Mouse (Mus musculus) neural tube, embryonic 15.5 days (tissue): ENCODE results near the gene Elmod3. TPM values are rescaled to one million over a fixed set of nuclear protein-coding genes. Genes with fewer than 3 reads are reported as not detected.

Experiments
- ATAC-seq: fragments of 200-750 bp; cut with Nextera tagmentation; 2 replicates; pipeline ENCODE4 v1.8.0; 2017; ENCODE audit warnings: mild to moderate bottlenecking, moderate TSS enrichment, moderate library complexity; ENCODE audit not compliant: low FRiP score
- H3K27ac ChIP-seq: fragments of 300-500 bp; sonication (generic); replicated peaks from 2 replicates; pipeline ENCODE4 v1.5.1; 2015; ENCODE audit warnings: mild to moderate bottlenecking, inconsistent platforms
- H3K27me3 ChIP-seq: fragments of 300-500 bp; sonication (generic); replicated peaks from 2 replicates; pipeline ENCODE4 v1.6.1; 2015; ENCODE audit warnings: inconsistent platforms
- H3K36me3 ChIP-seq: fragments of 300-500 bp; sonication (generic); 2 replicates; pipeline ENCODE4 v1.6.1; 2015; ENCODE audit warnings: inconsistent platforms
- H3K4me1 ChIP-seq: fragments of 300-500 bp; sonication (generic); 2 replicates; pipeline ENCODE4 v1.6.1; 2015; ENCODE audit warnings: inconsistent platforms
- H3K4me2 ChIP-seq: fragments of 300-500 bp; sonication (generic); 2 replicates; pipeline ENCODE4 v1.6.1; 2015; ENCODE audit warnings: inconsistent platforms, mild to moderate bottlenecking, moderate library complexity
- H3K4me3 ChIP-seq: fragments of 300-500 bp; sonication (generic); replicated peaks from 2 replicates; pipeline ENCODE4 v1.5.1; 2015; ENCODE audit warnings: mild to moderate bottlenecking, inconsistent platforms
- H3K9ac ChIP-seq: fragments of 300-500 bp; sonication (generic); replicated peaks from 2 replicates; pipeline ENCODE4 v1.6.1; 2015; ENCODE audit warnings: mild to moderate bottlenecking, inconsistent platforms
- H3K9me3 ChIP-seq: fragments of 300-500 bp; sonication (generic); replicated peaks from 2 replicates; pipeline ENCODE4 v1.6.1; 2016; ENCODE audit warnings: inconsistent platforms
- WGBS: fragments of 180-500 bp; shearing (Covaris S2); methylation state at CpG from one replicate; pipeline ENCODE4 v1.1.7; 2015; ENCODE audit warnings: mixed read lengths; 5-methylcytosine and 5-hydroxymethylcytosine counted together
- polyA plus RNA-seq: library from polyadenylated mRNA; unstranded; fragments of >200 nt; fragmentation: Nextera tagmentation; extraction: Ambion mirVana; gene quantifications from 2 replicates; pipeline ENCODE4 v1.2.1, GENCODE M21; 2015

Gene Elmod3
- polyA plus RNA-seq, 1 experiment from 2014 or later, result 14.3 TPM

DNA sequence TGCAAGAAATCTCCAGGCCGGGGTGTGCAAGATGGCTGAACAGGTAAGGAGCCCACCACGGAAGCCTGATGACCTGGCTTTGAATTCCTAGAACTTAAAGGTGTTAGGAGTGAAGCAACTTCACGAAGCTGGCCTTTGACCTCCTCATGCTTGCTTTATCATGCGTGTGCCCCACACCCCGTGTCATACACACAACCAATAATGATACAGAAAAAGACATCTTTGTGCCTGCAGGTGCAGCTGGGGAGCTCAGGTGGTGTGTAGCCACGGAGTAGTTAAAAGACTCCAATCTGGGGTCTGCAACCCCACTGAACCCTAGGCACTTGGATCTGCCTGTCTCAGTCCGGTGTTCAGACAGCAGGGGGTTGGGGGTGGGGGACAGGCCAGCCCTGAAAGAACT is 32.7 kb downstream of the Elmod3 start:
- peak; percentile 19; the same call in 1 of the 2 replicates for ATAC-seq
- H3K4me2 ChIP-seq, result peak overlapping the region; percentile 22
- H3K36me3 ChIP-seq, result 0 out of 2 replicates have a peak, but pooled peaks cover 12% of the 10 kb centered on the region
- no peaks in the 10 kb centered on the region for H3K9me3 ChIP-seq
- H3K27me3 ChIP-seq, result no peaks in the 10 kb centered on the region
- H3K9ac ChIP-seq, result no peak overlapping the region
- WGBS, result 73% methylated on average over 7 of the region's 7 CpGs
- H3K27ac ChIP-seq, result no peak overlapping the region
- H3K4me3 ChIP-seq, result no peak overlapping the region
- peaks cover 7% of the 10 kb centered on the region; the same call in 1 of the 2 replicates for H3K4me1 ChIP-seq

DNA sequence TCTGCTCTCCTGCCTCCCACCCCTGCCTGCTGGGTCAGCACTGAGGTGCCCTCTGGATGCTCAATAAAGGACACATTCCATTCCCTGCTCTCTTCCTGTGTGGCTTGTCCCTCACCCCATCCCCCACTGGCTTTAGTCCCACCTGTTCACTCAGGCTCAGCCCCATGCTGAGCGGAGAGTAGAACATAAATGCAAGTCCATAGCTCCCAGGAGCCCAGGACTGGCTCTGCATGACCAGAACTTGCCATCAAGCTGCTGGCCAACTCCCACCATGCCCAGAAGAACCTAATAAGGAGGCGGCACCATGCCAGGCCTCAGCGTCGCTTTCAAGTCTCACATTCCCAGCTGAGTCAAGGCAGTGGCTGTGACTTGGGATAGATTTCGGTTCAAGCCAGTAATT is 35.3 kb downstream of the Elmod3 start:
- peaks cover 7% of the 10 kb centered on the region; the same call in 1 of the 2 replicates for H3K4me1 ChIP-seq
- no peak overlapping the region for H3K4me2 ChIP-seq
- no peaks in the 10 kb centered on the region for H3K9me3 ChIP-seq
- WGBS, result 71% methylated on average over 5 of the region's 5 CpGs
- H3K36me3 ChIP-seq, result 0 out of 2 replicates have a peak, but pooled peaks cover 4% of the 10 kb centered on the region
- no peaks in the 10 kb centered on the region for H3K27me3 ChIP-seq
- no peak for ATAC-seq
- H3K4me3 ChIP-seq, result no peak overlapping the region
- H3K9ac ChIP-seq, result no peak overlapping the region
- no peak overlapping the region for H3K27ac ChIP-seq

DNA sequence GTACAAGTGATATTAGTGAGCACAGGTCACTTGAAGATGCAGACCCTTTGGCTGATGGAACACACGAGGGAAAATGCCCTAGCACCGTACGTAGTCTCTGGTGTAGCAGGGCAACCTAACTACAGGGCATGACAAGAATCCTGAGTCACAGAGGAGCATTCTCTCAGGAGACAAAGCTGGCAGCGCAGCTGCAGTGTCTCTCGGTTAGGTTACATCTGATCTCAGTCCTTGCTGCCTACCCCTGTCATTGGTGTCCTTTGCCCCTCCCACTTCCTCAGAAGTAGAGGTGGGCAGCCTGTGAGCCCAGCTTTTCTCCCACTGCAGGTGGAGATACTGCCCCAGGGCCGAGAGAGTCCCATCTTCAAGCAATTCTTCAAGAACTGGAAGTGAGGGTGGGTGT is 35.7 kb downstream of the Elmod3 start:
- Histone ChIP-seq H3K4me2 (no peak overlapping the region), H3K9me3 (no peaks in the 10 kb centered on the region), H3K27me3 (no peaks in the 10 kb centered on the region), H3K4me1 (peaks cover 7% of the 10 kb centered on the region; the same call in 1 of the 2 replicates), H3K4me3 (no peak overlapping the region), H3K27ac (no peak overlapping the region), H3K9ac (no peak overlapping the region), H3K36me3 (0 out of 2 replicates have a peak, but pooled peaks cover under 1% of the 10 kb centered on the region)
- ATAC-seq, result no peak
- 33% methylated on average over 6 of the region's 6 CpGs for WGBS

DNA sequence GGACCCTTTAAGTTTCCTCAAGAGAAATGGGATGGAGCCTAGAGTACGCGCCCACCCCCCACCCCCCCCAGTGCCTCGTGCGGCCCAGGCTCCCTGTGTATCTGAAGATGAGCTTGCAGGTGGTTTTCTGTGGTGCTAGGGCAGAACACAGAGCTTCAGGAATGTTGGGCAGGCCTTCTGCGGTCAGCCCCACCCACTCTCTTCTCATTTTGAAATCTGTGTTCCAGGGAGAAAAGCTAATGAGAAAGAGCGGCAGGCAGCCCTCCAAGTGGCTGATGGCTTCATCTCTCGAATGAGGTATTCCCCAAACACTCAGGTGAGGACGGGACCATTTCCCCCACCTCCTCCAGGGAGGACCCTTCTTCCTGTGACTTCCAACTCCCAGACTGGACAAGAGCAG is 37.4 kb downstream of the Elmod3 start:
- Histone ChIP-seq H3K4me1 (peaks cover 6% of the 10 kb centered on the region; the same call in 1 of the 2 replicates), H3K9ac (no peak overlapping the region), H3K9me3 (no peaks in the 10 kb centered on the region), H3K4me2 (no peak overlapping the region), H3K27ac (no peak overlapping the region), H3K4me3 (no peak overlapping the region), H3K36me3 (no peaks in the 10 kb centered on the region), H3K27me3 (no peaks in the 10 kb centered on the region)
- ATAC-seq, result no peak
- 86% methylated on average over 8 of the region's 8 CpGs for WGBS

DNA sequence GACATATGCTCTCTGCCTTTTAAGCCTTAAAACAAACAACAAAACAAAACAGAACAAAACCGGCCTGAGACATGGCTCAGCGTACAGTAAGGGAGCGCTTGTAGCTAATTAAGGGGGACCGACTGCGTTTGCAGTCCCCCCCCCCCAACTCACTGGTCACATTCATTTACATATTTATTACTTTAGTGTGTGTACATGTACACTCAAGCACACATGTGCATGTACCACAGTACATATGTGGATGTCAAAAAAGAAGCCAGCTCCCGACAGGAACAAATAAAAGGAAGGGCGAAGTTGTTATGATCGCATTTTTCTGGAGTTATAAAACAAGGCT is 45.2 kb downstream of the Elmod3 start:
- no peaks in the 10 kb centered on the region for H3K36me3 ChIP-seq
- ATAC-seq, result 0 out of 2 replicates have a peak, but pooled peaks have one; percentile 18
- H3K4me3 ChIP-seq, result peak overlapping the region; percentile 40
- no peaks in the 10 kb centered on the region for H3K27me3 ChIP-seq
- 12% methylated on average over 8 of the region's 8 CpGs for WGBS
- H3K9me3 ChIP-seq, result no peaks in the 10 kb centered on the region
- H3K4me1 ChIP-seq, result peaks cover 15% of the 10 kb centered on the region
- H3K9ac ChIP-seq, result peak overlapping the region; percentile 43
- H3K4me2 ChIP-seq, result peak overlapping the region; percentile 59
- H3K27ac ChIP-seq, result peak overlapping the region; percentile 72

DNA sequence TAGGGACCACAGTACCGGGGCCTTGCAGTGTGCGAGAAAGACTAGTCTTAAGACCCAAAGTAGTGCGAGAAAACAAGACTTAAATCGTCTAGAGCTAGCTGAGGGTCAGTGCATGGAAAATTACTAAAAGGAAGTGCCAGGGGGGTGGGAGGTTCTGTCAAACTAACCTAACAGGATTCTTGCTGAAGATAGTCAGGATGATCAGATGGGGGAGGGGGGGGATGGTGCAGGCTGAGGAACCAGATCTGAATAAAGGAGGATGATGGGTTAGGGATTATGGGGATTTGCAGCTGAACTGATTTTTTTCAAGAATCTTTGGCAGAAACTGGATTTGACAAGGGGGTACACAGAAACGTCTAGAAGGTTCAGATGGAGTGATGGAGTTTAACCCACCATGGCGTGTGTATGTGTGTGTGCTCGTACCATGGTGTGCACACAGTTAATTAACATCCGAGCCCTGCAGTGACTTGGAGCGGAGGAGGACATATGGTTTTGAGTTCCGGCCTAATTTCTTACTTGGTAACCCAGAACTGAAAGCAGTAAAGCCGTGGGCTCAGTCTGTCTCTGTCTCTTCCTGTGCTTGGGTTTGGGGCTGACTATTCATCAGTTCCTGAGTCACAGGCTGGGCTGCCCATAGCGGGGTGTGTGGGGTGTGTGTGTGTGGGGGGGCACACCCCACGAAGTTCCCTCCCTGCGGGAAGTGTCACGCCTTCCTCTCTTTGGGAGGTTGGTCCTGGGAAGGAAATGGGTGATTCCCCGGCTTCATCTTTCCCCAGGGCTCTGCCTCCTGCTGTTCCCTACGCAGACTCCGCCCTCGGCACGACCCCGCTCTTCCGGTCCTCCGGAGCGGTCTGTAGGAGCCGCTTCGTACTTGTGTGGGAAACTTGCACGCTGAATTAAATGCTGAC is 45.8 kb downstream of the Elmod3 start:
- WGBS, result 15% methylated on average over 27 of the region's 27 CpGs
- no peaks in the 10 kb centered on the region for H3K27me3 ChIP-seq
- ATAC-seq, result peak; percentile 88
- peak overlapping the region; percentile 72 for H3K27ac ChIP-seq
- peaks cover 15% of the 10 kb centered on the region for H3K4me1 ChIP-seq
- peak overlapping the region; percentile 43 for H3K9ac ChIP-seq
- no peaks in the 10 kb centered on the region for H3K36me3 ChIP-seq
- H3K9me3 ChIP-seq, result no peaks in the 10 kb centered on the region
- H3K4me3 ChIP-seq, result peak overlapping the region; percentile 40
- peak overlapping the region; percentile 59 for H3K4me2 ChIP-seq

DNA sequence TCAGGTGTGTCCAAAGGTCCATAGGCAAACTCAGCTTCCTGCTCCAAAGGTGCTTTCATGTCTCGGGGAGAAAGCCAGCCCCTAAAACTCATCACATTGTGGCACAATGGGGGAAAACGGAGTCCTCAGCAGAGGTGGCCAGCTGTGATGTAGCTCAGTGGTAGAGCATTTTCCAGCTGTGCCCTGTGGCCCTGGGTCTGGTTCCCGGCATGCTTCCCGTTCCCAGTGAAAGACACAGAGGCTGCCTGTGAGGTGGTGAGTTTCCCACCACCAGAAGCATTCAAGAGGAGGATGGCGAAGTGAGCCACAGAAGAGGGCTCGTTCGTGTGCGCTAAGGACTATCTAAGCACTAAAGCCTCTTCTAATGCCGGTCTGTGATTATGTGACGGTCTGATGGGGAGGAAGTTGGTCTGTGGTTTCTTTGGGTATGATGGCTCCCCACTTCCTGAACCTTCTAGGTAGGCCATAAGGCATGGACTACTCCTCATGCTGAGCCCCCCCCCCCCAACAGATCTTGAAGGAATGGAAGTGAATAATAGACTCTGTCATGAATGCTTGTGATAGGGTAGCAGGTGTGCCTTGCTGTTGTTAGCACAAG is 47.6 kb downstream of the Elmod3 start:
- Histone ChIP-seq H3K27ac (no peak overlapping the region), H3K36me3 (no peaks in the 10 kb centered on the region), H3K4me1 (peaks cover 15% of the 10 kb centered on the region), H3K4me2 (no peak overlapping the region), H3K4me3 (no peak overlapping the region), H3K9me3 (no peaks in the 10 kb centered on the region), H3K9ac (no peak overlapping the region), H3K27me3 (no peaks in the 10 kb centered on the region)
- WGBS, result 91% methylated on average over 10 of the region's 10 CpGs
- no peak for ATAC-seq

DNA sequence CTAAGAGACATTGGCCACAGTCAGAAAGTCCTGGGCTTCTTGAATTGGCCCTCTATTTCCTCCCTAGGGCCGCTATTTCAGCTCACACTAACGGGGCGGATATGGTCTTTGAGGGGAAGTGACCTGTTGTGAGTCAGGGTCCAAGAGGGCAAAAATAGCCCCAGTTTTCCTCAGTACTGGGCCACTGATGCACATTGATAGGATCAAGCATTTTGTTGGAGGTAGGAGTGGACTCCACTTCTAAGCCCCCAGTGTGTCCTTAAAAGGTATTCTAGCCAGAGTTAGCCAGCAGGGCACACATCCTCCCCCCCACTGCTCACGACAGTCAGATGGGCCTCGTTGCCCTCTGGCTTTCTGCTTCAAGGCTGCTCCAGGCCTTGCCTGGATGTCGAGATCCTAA is 48.2 kb downstream of the Elmod3 start:
- Histone ChIP-seq H3K9me3 (no peaks in the 10 kb centered on the region), H3K27me3 (no peaks in the 10 kb centered on the region), H3K36me3 (no peaks in the 10 kb centered on the region), H3K9ac (no peak overlapping the region), H3K27ac (no peak overlapping the region), H3K4me3 (no peak overlapping the region), H3K4me2 (no peak overlapping the region), H3K4me1 (peaks cover 15% of the 10 kb centered on the region)
- 68% methylated on average over 6 of the region's 6 CpGs for WGBS
- ATAC-seq, result no peak

DNA sequence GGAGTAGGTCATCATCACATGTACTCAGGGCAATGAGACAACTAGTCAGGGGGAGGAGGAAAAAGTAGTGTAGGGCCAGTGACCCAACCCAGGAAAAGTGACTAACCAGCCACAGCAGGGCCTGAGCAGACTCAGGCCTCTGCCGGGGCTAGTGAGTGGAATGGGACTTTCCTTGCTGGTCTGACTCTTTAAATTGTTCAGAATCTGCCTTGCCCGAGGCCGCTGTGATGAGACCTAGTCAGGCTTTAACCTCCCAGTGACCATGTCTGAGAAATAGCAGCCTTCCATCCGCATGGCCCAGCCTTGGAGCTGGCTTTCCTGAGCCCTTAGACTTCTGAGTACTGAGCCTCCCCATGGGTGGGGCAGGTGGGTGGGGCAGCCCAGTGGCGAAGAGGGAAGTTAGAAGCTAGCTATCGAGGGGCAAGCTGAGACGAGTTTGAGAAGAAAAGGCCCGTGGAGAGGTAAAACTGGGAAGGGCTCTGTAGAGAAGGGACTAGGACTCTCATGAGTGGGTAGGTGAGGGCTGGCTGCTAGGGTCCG is 49.1 kb downstream of the Elmod3 start:
- no peak for ATAC-seq
- Histone ChIP-seq H3K4me3 (no peak overlapping the region), H3K4me1 (peaks cover 17% of the 10 kb centered on the region), H3K36me3 (no peaks in the 10 kb centered on the region), H3K27me3 (no peaks in the 10 kb centered on the region), H3K4me2 (no peak overlapping the region), H3K27ac (no peak overlapping the region), H3K9ac (no peak overlapping the region), H3K9me3 (no peaks in the 10 kb centered on the region)
- 71% methylated on average over 9 of the region's 9 CpGs for WGBS

DNA sequence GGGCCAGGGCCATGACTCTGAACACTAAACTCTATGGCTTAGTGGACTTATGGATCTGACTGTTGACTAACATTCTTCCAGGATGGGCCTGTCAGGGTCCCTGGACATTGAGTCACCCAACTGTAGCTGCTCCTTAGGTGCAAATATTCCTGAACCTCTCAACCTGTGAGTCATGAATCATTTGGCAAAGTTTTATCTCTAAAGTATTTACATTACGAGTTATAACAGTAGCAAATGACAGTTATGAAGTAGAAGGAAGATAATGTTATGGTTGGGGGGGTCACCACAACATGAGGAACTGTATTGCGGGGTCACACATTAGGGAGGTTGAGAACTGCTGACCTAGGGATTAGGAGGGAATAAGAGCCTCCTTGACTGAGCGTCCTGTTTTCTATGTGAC is 50.4 kb downstream of the Elmod3 start:
- no peak overlapping the region for H3K9ac ChIP-seq
- H3K9me3 ChIP-seq, result no peaks in the 10 kb centered on the region
- no peak for ATAC-seq
- H3K27me3 ChIP-seq, result no peaks in the 10 kb centered on the region
- peaks cover 11% of the 10 kb centered on the region for H3K4me1 ChIP-seq
- H3K4me2 ChIP-seq, result no peak overlapping the region
- 91% methylated on average over 3 of the region's 3 CpGs for WGBS
- no peaks in the 10 kb centered on the region for H3K36me3 ChIP-seq
- H3K4me3 ChIP-seq, result no peak overlapping the region
- H3K27ac ChIP-seq, result no peak overlapping the region

DNA sequence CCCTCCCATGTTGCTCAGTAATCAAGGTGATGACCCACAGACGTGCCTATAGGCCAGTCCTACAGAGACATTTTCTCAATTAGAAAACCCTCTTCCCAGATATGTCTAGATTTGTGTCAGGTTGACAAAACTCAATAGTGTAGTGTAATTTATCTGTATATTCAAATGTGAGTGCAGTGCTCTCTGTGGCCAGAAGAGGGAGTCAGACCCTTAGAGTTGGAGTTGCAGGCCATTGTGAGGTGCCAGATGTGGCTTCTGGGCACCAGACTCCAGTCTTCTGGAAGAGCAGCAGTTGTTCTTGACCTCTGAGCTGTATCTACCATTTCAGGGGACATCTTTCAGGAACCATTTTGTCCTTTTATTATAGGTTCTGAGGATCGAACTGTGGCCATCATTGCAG is 51.1 kb downstream of the Elmod3 start:
- no peak for ATAC-seq
- H3K4me3 ChIP-seq, result no peak overlapping the region
- no peaks in the 10 kb centered on the region for H3K27me3 ChIP-seq
- 94% methylated on average over 2 of the region's 2 CpGs for WGBS
- no peak overlapping the region for H3K27ac ChIP-seq
- peaks cover 4% of the 10 kb centered on the region; the same call in 1 of the 2 replicates for H3K4me1 ChIP-seq
- H3K4me2 ChIP-seq, result no peak overlapping the region
- H3K36me3 ChIP-seq, result no peaks in the 10 kb centered on the region
- H3K9me3 ChIP-seq, result no peaks in the 10 kb centered on the region
- no peak overlapping the region for H3K9ac ChIP-seq

DNA sequence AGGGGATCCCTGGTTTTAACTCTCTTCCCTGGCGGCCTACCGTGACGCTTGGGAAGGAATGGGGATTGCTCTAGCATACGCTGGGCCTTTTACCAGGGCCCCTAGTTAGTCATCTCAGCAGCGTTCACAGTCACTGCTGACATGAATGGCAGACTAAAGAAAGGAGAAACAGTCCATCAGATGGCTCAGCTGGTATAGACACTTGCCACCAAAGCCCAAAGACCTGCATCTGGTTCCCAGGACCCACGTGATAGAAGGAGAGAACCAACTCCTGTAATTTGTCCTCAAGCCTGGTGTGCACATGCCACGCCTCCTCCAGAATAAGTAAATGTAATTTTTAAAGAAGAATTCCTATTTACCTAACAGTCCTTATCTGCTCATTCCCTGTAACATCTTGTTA is 52.8 kb downstream of the Elmod3 start:
- no peak overlapping the region for H3K9ac ChIP-seq
- H3K4me2 ChIP-seq, result no peak overlapping the region
- peaks cover 4% of the 10 kb centered on the region; the same call in 1 of the 2 replicates for H3K4me1 ChIP-seq
- H3K9me3 ChIP-seq, result no peaks in the 10 kb centered on the region
- H3K27me3 ChIP-seq, result no peaks in the 10 kb centered on the region
- no peak overlapping the region for H3K27ac ChIP-seq
- no peaks in the 10 kb centered on the region for H3K36me3 ChIP-seq
- 49% methylated on average over 7 of the region's 7 CpGs for WGBS
- H3K4me3 ChIP-seq, result no peak overlapping the region
- no peak for ATAC-seq
